Mouse (Mus musculus) stomach, embryonic 15.5 days (tissue): ENCODE measurements around the gene Trip11. TPM values are rescaled to one million over a fixed set of nuclear protein-coding genes. Genes with fewer than 3 reads are reported as not detected.
A peak's percentile ranks its signal among the peaks of the same experiment; 100 is the strongest.

ENCODE experiments used
- ATAC-seq: fragments of 200-750 bp; cut with Nextera tagmentation; 2 replicates; pipeline ENCODE4 v1.8.0; 2017; ENCODE audit warnings: low read depth, moderate number of reproducible peaks, moderate TSS enrichment; ENCODE audit not compliant: insufficient read depth, low FRiP score
- H3K27ac ChIP-seq: fragments of 300-500 bp; sonication (generic); 2 replicates; pipeline ENCODE4 v1.5.1; 2015; ENCODE audit warnings: mild to moderate bottlenecking, inconsistent platforms
- H3K27me3 ChIP-seq: fragments of 300-500 bp; sonication (generic); replicated peaks from 2 replicates; pipeline ENCODE4 v1.6.1; 2015; ENCODE audit warnings: inconsistent platforms
- H3K36me3 ChIP-seq: fragments of 300-500 bp; sonication (generic); 2 replicates; pipeline ENCODE4 v1.6.1; 2015; ENCODE audit warnings: inconsistent platforms
- H3K4me1 ChIP-seq: fragments of 300-500 bp; sonication (generic); 2 replicates; pipeline ENCODE4 v1.6.1; 2015; ENCODE audit warnings: inconsistent platforms
- H3K4me2 ChIP-seq: fragments of 300-500 bp; sonication (generic); 2 replicates; pipeline ENCODE4 v1.6.1; 2015; ENCODE audit warnings: mild to moderate bottlenecking, inconsistent platforms
- H3K4me3 ChIP-seq: fragments of 300-500 bp; sonication (generic); replicated peaks from 2 replicates; pipeline ENCODE4 v1.5.1; 2015; ENCODE audit warnings: inconsistent platforms
- H3K9ac ChIP-seq: fragments of 300-500 bp; sonication (generic); 2 replicates; pipeline ENCODE4 v1.6.1; 2015; ENCODE audit warnings: inconsistent platforms
- H3K9me3 ChIP-seq: fragments of 300-500 bp; sonication (generic); 2 replicates; pipeline ENCODE4 v1.6.1; 2016; ENCODE audit warnings: inconsistent platforms
- WGBS: fragments of 180-500 bp; shearing (Covaris S2); methylation state at CpG from one replicate; pipeline ENCODE4 v1.1.7; 2015; 5-methylcytosine and 5-hydroxymethylcytosine counted together
- polyA plus RNA-seq: library from polyadenylated mRNA; unstranded; fragments of >200 nt; fragmentation: Nextera tagmentation; extraction: Ambion mirVana; gene quantifications from 2 replicates; pipeline ENCODE4 v1.2.1, GENCODE M21; 2015

Trip11 gene
- polyA plus RNA-seq, 1 experiment from 2014 or later = 32.3 TPM

DNA sequence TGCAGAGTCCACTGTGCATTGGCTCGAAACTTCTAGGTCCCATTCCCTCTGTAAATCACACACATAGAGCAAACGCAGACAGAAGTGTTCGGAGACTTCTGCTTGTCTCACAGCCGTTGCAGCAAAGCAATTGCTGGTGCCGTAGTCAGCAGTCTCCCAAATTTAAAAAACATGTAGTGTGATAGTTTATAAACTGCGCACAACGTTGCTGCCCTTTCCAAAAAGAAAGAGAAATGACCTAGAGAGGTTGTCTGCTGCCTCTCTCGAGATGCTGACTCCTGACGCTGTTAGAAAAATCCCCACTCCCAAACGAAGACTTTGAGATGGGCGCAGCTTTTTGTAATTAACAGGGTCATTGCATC lies 94.8 kb downstream of the Trip11 start:
- Histone ChIP-seq H3K4me2 (peak overlapping the region; percentile 96), H3K4me1 (peaks cover 14% of the 10 kb centered on the region; the same call in 1 of the 2 replicates), H3K4me3 (peak overlapping the region; percentile 49), H3K36me3 (no peaks in the 10 kb centered on the region), H3K27ac (peak overlapping the region; percentile 83), H3K9ac (no peak overlapping the region), H3K9me3 (no peaks in the 10 kb centered on the region), H3K27me3 (no peaks in the 10 kb centered on the region)
- ATAC-seq = no peak
- 16% methylated on average over 11 of the region's 11 CpGs for WGBS

- no peaks in the 10 kb centered on the region for H3K9me3 ChIP-seq
- H3K27ac ChIP-seq = no peak overlapping the region
- no peaks in the 10 kb centered on the region for H3K36me3 ChIP-seq
- H3K4me3 ChIP-seq = no peak overlapping the region
- WGBS = 48% methylated on average over 5 of the region's 5 CpGs
- no peak for ATAC-seq
- peak overlapping the region; percentile 38; the same call in 1 of the 2 replicates for H3K4me2 ChIP-seq
- H3K9ac ChIP-seq = no peak overlapping the region
- peaks cover 14% of the 10 kb centered on the region; the same call in 1 of the 2 replicates for H3K4me1 ChIP-seq
- H3K27me3 ChIP-seq = no peaks in the 10 kb centered on the region
Observed at GRCm38 (mm10) chr12:101816810-101817209, 96.3 kb downstream of the Trip11 start.

- 83% methylated on average over 6 of the region's 6 CpGs for WGBS
- H3K36me3 ChIP-seq = no peaks in the 10 kb centered on the region
- ATAC-seq = no peak
- H3K27me3 ChIP-seq = no peaks in the 10 kb centered on the region
- H3K4me1 ChIP-seq = peaks cover 14% of the 10 kb centered on the region; the same call in 1 of the 2 replicates
- H3K4me2 ChIP-seq = no peak overlapping the region
- no peak overlapping the region for H3K4me3 ChIP-seq
- H3K27ac ChIP-seq = no peak overlapping the region
- H3K9me3 ChIP-seq = no peaks in the 10 kb centered on the region
- H3K9ac ChIP-seq = no peak overlapping the region
Observed at GRCm38 (mm10) chr12:101815796-101816195, 97.3 kb downstream of the Trip11 start.

GRCm38 (mm10) chr12:101814423-101814822 lies 98.6 kb downstream of the Trip11 start:
- WGBS = 90% methylated on average over 2 of the region's 2 CpGs
- no peaks in the 10 kb centered on the region for H3K9me3 ChIP-seq
- no peak for ATAC-seq
- H3K4me3 ChIP-seq = no peak overlapping the region
- no peak overlapping the region for H3K4me2 ChIP-seq
- peaks cover 13% of the 10 kb centered on the region; the same call in 1 of the 2 replicates for H3K4me1 ChIP-seq
- H3K27me3 ChIP-seq = no peaks in the 10 kb centered on the region
- no peaks in the 10 kb centered on the region for H3K36me3 ChIP-seq
- no peak overlapping the region for H3K9ac ChIP-seq
- H3K27ac ChIP-seq = no peak overlapping the region

DNA sequence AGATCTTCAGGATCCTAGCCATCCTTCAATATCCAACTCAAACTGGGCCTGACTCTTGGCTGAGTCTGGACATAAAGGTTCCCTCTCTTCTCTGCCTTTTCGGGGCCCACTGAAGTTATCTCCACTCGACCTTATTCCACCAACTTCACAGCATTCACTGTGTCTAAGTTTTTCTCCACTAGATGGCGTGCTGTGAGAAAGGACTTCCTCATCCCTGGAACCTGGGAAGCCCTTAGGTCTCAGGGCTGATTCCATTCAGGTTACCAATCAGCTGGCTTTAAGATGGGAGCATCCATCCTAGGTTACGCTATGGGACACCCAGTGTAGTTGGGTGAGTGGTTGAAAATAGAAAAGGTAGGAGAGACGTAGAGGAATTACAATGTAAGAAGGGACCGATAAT lies 101.9 kb downstream of the Trip11 start:
- no peak for ATAC-seq
- Histone ChIP-seq H3K27ac (no peak overlapping the region), H3K36me3 (no peaks in the 10 kb centered on the region), H3K4me3 (no peak overlapping the region), H3K4me1 (no peaks in the 10 kb centered on the region), H3K4me2 (no peak overlapping the region), H3K9me3 (no peaks in the 10 kb centered on the region), H3K27me3 (no peaks in the 10 kb centered on the region), H3K9ac (no peak overlapping the region)
- WGBS = 62% methylated on average over 6 of the region's 6 CpGs

- Histone ChIP-seq H3K9me3 (no peaks in the 10 kb centered on the region), H3K27me3 (no peaks in the 10 kb centered on the region), H3K4me3 (no peak overlapping the region), H3K36me3 (no peaks in the 10 kb centered on the region), H3K4me2 (no peak overlapping the region), H3K4me1 (no peaks in the 10 kb centered on the region), H3K9ac (no peak overlapping the region), H3K27ac (no peak overlapping the region)
- WGBS = 76% methylated on average over 2 of the region's 2 CpGs
- ATAC-seq = no peak; the same call in 1 of the 2 replicates
Observed at GRCm38 (mm10) chr12:101810515-101810914, 102.6 kb downstream of the Trip11 start.

DNA sequence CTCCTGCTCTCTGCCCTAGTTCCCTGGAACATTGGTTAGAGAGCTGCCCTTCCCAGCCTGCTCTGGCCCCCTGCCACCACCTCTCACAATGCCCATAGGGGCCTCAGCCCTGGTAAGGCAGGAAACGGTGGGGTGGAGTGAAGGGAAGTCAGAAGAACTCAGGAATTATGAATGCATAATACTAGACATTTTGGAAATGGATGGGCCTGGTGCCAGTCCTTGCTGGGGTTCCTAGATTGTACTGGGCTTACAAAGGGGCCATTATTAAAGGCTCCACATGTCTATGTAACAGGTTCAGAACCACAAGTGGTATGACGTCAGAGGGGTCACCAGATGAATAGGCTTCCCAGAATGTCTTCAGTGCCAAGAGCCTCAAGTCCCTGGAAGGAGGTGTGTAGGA lies 105.7 kb downstream of the Trip11 start:
- Histone ChIP-seq H3K36me3 (no peaks in the 10 kb centered on the region), H3K9ac (no peak overlapping the region), H3K4me1 (no peaks in the 10 kb centered on the region), H3K9me3 (no peaks in the 10 kb centered on the region), H3K27ac (no peak overlapping the region), H3K4me3 (no peak overlapping the region), H3K4me2 (no peak overlapping the region), H3K27me3 (no peaks in the 10 kb centered on the region)
- 59% methylated on average over 2 of the region's 2 CpGs for WGBS
- peak; percentile 43; the same call in 1 of the 2 replicates for ATAC-seq

DNA sequence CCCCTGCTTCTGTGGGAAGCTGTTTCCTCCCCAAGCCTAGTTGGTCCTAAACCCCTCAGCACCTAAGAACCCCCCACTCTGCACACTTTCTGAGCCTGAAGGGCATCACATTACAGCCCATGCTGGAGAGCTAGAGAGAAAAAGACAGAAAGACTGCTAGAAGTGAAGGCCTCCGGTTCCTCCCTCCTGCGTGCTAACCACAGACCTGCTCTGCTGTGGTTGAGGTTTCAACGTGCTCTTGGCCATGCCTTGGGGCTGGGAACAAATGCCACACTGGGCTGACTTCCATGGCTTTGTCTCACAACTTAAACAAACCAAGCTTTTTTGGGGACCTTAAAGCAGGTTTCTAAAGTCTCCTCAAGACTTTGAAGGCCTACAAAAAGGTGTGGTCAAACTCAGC lies 110.6 kb downstream of the Trip11 start:
- H3K9ac ChIP-seq = no peak overlapping the region
- no peak overlapping the region for H3K27ac ChIP-seq
- H3K4me3 ChIP-seq = no peak overlapping the region
- no peak for ATAC-seq
- 89% methylated on average over 3 of the region's 3 CpGs for WGBS
- H3K9me3 ChIP-seq = no peaks in the 10 kb centered on the region
- no peaks in the 10 kb centered on the region for H3K4me1 ChIP-seq
- no peaks in the 10 kb centered on the region for H3K36me3 ChIP-seq
- no peak overlapping the region for H3K4me2 ChIP-seq
- H3K27me3 ChIP-seq = no peaks in the 10 kb centered on the region

GRCm38 (mm10) chr12:101801744-101802143 lies 111.3 kb downstream of the Trip11 start:
- no peaks in the 10 kb centered on the region for H3K9me3 ChIP-seq
- H3K27ac ChIP-seq = no peak overlapping the region
- H3K4me1 ChIP-seq = no peaks in the 10 kb centered on the region
- H3K36me3 ChIP-seq = no peaks in the 10 kb centered on the region
- no peak overlapping the region for H3K4me3 ChIP-seq
- no peak for ATAC-seq
- WGBS = 74% methylated on average over 5 of the region's 5 CpGs
- H3K4me2 ChIP-seq = no peak overlapping the region
- no peak overlapping the region for H3K9ac ChIP-seq
- H3K27me3 ChIP-seq = no peaks in the 10 kb centered on the region

DNA sequence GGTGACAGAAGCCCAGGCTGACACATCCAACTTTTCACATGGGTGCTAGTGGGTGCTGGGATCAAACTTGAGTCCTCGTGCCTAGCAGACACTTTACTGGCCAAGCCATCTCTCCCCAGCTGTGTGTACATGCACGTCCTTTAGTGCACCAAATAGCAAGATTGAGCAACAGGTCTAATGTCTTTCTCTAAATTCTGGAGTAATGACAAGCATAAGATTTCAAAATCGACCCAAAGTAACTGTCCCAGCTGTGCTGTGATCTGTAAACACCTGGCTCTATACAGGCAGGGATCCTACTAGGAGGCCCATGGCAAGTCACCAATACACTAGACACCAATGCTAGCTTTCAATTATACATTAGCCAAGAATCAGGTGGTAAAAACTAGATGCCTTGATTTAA lies 112.0 kb downstream of the Trip11 start:
- 77% methylated on average over 3 of the region's 3 CpGs for WGBS

GRCm38 (mm10) chr12:101798189-101798922 lies 114.7 kb downstream of the Trip11 start:
- no peak overlapping the region for H3K9ac ChIP-seq
- WGBS = 52% methylated on average over 7 of the region's 7 CpGs
- no peak for ATAC-seq
- no peaks in the 10 kb centered on the region for H3K36me3 ChIP-seq
- no peaks in the 10 kb centered on the region for H3K27me3 ChIP-seq
- H3K4me1 ChIP-seq = no peaks in the 10 kb centered on the region
- no peak overlapping the region for H3K4me2 ChIP-seq
- no peaks in the 10 kb centered on the region for H3K9me3 ChIP-seq
- no peak overlapping the region for H3K27ac ChIP-seq
- no peak overlapping the region for H3K4me3 ChIP-seq

More for the DNA sequence above, 112.0 kb downstream of the Trip11 start:
- Histone ChIP-seq H3K27me3 (no peaks in the 10 kb centered on the region), H3K4me1 (no peaks in the 10 kb centered on the region), H3K4me2 (no peak overlapping the region), H3K9me3 (no peaks in the 10 kb centered on the region), H3K27ac (no peak overlapping the region), H3K36me3 (no peaks in the 10 kb centered on the region), H3K9ac (no peak overlapping the region), H3K4me3 (no peak overlapping the region)
- no peak for ATAC-seq

GRCm38 (mm10) chr12:101794458-101794857 lies 118.6 kb downstream of the Trip11 start:
- H3K4me1 ChIP-seq = no peaks in the 10 kb centered on the region
- 77% methylated on average over 3 of the region's 3 CpGs for WGBS

More at GRCm38 (mm10) chr12:101794458-101794857, 118.6 kb downstream of the Trip11 start:
- Histone ChIP-seq H3K27me3 (no peaks in the 10 kb centered on the region), H3K9ac (no peak overlapping the region), H3K36me3 (no peaks in the 10 kb centered on the region), H3K9me3 (no peaks in the 10 kb centered on the region), H3K4me3 (no peak overlapping the region), H3K4me2 (no peak overlapping the region), H3K27ac (no peak overlapping the region)
- no peak for ATAC-seq
